Mouse (Mus musculus) embryonic fibroblast, embryonic 13.5 days (primary cell): ENCODE measurements around the gene Hist3h2a.
A peak's percentile ranks its signal among the peaks of the same experiment; 100 is the strongest.

Experiments
- CTCF ChIP-seq: IDR thresholded peaks from 2 replicates; pipeline ENCODE4 v1.5.1; 2011; ENCODE audit warnings: mild to moderate bottlenecking, control low read depth, low read length, moderate library complexity, borderline replicate concordance; ENCODE audit not compliant: insufficient read depth
- POLR2A ChIP-seq: IDR thresholded peaks from 2 replicates; pipeline ENCODE4 v1.6.1; 2011; ENCODE audit warnings: low read depth, mild to moderate bottlenecking, control low read depth, low read length, moderate library complexity

GRCm38 (mm10) chr11:58959186-58959825 is 4.8 kb downstream of the Hist3h2a start:
- TF ChIP-seq CTCF (no peak), POLR2A (peak; percentile 35; the same call in 1 of the 2 replicates)
